Mouse (Mus musculus): ENCODE data around the gene Mrpl14. TPM values are rescaled to one million over a fixed set of nuclear protein-coding genes. Genes with fewer than 3 reads are reported as not detected.

The Mrpl14 gene
- total RNA-seq, 2 experiments from 2014 or later: 83.3 to 86.3 TPM

- no peak for DNase-seq
- intact Hi-C loops (cut with DNase I; ENCODE audit: low total_unique reads): no loop called here
Measured at GRCm38 (mm10) chr17:45709829-45710228, 23.7 kb downstream of the Mrpl14 start.

- DNase-seq: no peak
- intact Hi-C loops (cut with DNase I; ENCODE audit: low total_unique reads): no loop called here
Measured at GRCm38 (mm10) chr17:45710407-45710806, 24.3 kb downstream of the Mrpl14 start.

- intact Hi-C loops (cut with DNase I; ENCODE audit: low total_unique reads): no loop called here
- no peak for DNase-seq
Measured at GRCm38 (mm10) chr17:45711525-45711924, 25.4 kb downstream of the Mrpl14 start.

GRCm38 (mm10) chr17:45718323-45718722, 32.2 kb downstream of the Mrpl14 start:
- intact Hi-C loops (cut with DNase I; ENCODE audit: low total_unique reads): no loop called here

GRCm38 (mm10) chr17:45723732-45724573, 37.8 kb downstream of the Mrpl14 start:
- intact Hi-C loops (cut with DNase I; ENCODE audit: low total_unique reads): no loop called here
- DNase-seq: peak; percentile 79

More at GRCm38 (mm10) chr17:45718323-45718722, 32.2 kb downstream of the Mrpl14 start:
- DNase-seq: peak; percentile 71

- DNase-seq: no peak
- intact Hi-C loops (cut with DNase I; ENCODE audit: low total_unique reads): no loop called here
Measured at GRCm38 (mm10) chr17:45724574-45724921, 38.4 kb downstream of the Mrpl14 start.

GRCm38 (mm10) chr17:45726249-45726648, 40.1 kb downstream of the Mrpl14 start:
- intact Hi-C loops (cut with DNase I; ENCODE audit: low total_unique reads): no loop called here
- no peak for DNase-seq

- DNase-seq: no peak
- intact Hi-C loops (cut with DNase I; ENCODE audit: low total_unique reads): no loop called here
Measured at GRCm38 (mm10) chr17:45727481-45727880, 41.4 kb downstream of the Mrpl14 start.

- intact Hi-C loops (cut with DNase I; ENCODE audit: low total_unique reads): no loop called here
- no peak for DNase-seq
Measured at GRCm38 (mm10) chr17:45727983-45728723, 42.0 kb downstream of the Mrpl14 start.

- no peak for DNase-seq
- intact Hi-C loops (cut with DNase I; ENCODE audit: low total_unique reads): no loop called here
Measured at GRCm38 (mm10) chr17:45729387-45729786, 43.3 kb downstream of the Mrpl14 start.

- no peak for DNase-seq
- intact Hi-C loops (cut with DNase I; ENCODE audit: low total_unique reads): loop anchor here (2.0 to 5.0 kb wide), 2 partner anchors 304 to 402 kb away; no protein-coding TSS in a partner anchor
Measured at GRCm38 (mm10) chr17:45730696-45731095, 44.6 kb downstream of the Mrpl14 start.

- DNase-seq: peak; percentile 83
- intact Hi-C loops (cut with DNase I; ENCODE audit: low total_unique reads): loop anchor here (2.0 to 5.0 kb wide), 2 partner anchors 303 to 401 kb away; no protein-coding TSS in a partner anchor
Measured at GRCm38 (mm10) chr17:45731172-45731864, 45.2 kb downstream of the Mrpl14 start.

- intact Hi-C loops (cut with DNase I; ENCODE audit: low total_unique reads): loop anchor here (5.0 kb wide), 1 partner anchor 399 kb away; no protein-coding TSS in a partner anchor
- no peak for DNase-seq
Measured at GRCm38 (mm10) chr17:45733038-45733734, 47.1 kb downstream of the Mrpl14 start.

- intact Hi-C loops (cut with DNase I; ENCODE audit: low total_unique reads): loop anchor here (5.0 kb wide), 1 partner anchor 398 kb away; no protein-coding TSS in a partner anchor
- DNase-seq: peak; percentile 66
Measured at GRCm38 (mm10) chr17:45733735-45734301, 47.7 kb downstream of the Mrpl14 start, which contains the start of gene 1600014C23Rik. TSS of gene 1600014C23Rik (minus strand) at chr17:45733844.

GRCm38 (mm10) chr17:45734333-45734732, 48.2 kb downstream of the Mrpl14 start:
- intact Hi-C loops (cut with DNase I; ENCODE audit: low total_unique reads): loop anchor here (5.0 kb wide), 1 partner anchor 398 kb away; no protein-coding TSS in a partner anchor
- DNase-seq: no peak

GRCm38 (mm10) chr17:45734881-45735280, 48.8 kb downstream of the Mrpl14 start:
- intact Hi-C loops (cut with DNase I; ENCODE audit: low total_unique reads): loop anchor here (5.0 kb wide), 1 partner anchor 397 kb away; no protein-coding TSS in a partner anchor
- DNase-seq: no peak

GRCm38 (mm10) chr17:45735382-45736310, 49.5 kb downstream of the Mrpl14 start:
- intact Hi-C loops (cut with DNase I; ENCODE audit: low total_unique reads): no loop called here
- peak; percentile 87 for DNase-seq

All from gastrocnemius, postnatal 14 days (tissue).